Mouse (Mus musculus) heart, adult 18-20 months (tissue): ENCODE measurements around the gene Prss12. TPM values are rescaled to one million over a fixed set of nuclear protein-coding genes. Genes with fewer than 3 reads are reported as not detected.
A peak's percentile ranks its signal among the peaks of the same experiment; 100 is the strongest.
"Not testable (repeated sequence)": the region's sequence is repeated elsewhere in the genome, so short reads cannot be mapped to it uniquely, and the experiment has no call there.

Experiments
- DNase-seq, 2 experiments: peaks; one replicate each; pipeline ENCODE4 v3.0.0; 2021 to 2022; ENCODE audit warnings: mixed read lengths in 1 of 2
- total RNA-seq, 2 experiments: library from RNA; stranded (reverse); gene quantifications; 2 replicates each; pipeline ENCODE4 v1.2.3; 2021

Prss12 gene
- total RNA-seq, 2 experiments from 2014 or later: 0.67 to 1.2 TPM

DNA sequence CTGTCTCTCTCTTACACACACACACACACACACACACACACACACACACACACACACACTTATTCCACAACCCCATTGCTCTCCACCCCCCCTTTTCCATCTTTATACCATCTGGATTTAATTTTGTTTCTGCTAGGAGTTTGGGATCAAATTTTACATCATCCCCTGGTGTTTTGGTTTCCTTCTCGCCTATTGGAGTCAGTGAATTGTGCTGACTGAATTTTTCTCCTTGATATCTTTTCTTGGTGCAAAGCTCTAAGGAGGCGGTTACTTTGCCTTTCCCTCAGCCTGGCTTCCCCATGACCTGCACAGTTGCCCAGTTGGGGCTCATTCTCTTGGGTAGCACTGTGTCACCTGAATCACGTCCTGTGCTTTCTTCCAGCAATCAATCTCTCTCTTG, 30.1 kb downstream of the Prss12 start:
- DNase-seq: no peak

DNA sequence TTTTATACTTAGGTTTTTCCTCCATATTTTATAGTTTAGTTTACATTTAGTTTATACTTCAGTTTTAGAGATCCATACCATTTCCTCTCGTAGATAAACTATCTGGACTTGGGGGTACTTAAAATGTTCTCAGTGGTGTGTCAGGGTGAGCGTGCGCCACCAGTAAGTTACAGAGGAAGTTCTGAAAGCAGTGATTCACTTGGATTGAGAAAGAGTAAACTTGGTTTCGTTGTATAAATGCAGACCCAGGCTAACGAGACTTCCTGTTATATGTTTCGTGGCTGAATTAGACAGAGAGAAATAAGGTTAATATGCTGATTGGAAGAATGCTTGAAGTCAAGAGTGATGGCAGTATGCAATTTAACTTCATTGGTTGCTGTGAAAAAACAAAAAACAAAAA, 34.6 kb downstream of the Prss12 start:
- no peak for DNase-seq

DNA sequence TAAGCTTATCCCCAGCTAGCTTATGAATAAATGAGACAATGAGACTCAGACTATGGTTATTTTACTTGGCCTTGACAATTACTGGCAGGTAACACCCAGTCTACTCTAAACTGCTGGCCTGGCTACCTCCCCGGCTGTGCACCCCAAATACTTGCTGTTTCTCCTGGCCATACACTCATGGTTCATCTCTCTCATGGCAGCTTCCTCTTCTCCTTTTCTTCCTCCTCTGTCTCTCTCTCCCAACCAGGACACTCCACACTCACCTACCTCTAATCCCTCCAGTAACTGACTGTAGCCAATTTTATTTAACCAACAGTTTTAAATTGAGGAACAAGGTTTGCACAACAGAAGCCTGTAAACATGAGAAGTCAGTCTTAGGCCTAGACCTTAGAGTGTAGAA, 45.1 kb downstream of the Prss12 start:
- no peak for DNase-seq

DNA sequence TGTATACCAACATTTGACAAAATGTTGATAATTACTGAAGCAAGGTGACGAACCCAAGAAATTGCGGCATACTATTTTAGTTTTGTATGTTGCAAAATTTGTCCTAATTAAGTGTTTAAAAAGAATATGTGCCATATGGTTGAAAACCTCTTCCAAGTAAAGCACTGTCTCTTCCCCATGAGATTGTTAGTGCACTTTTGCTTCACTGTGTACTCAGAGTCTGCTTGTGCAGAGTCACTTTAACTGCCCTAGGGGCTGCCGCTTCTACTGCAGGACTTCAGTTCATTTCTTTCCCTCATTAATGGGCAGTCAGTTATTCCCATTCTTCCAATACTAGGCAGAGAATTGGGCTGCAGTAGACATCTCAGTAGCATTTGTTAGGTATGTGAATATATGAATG, 46.5 kb downstream of the Prss12 start:
- DNase-seq: no peak

DNA sequence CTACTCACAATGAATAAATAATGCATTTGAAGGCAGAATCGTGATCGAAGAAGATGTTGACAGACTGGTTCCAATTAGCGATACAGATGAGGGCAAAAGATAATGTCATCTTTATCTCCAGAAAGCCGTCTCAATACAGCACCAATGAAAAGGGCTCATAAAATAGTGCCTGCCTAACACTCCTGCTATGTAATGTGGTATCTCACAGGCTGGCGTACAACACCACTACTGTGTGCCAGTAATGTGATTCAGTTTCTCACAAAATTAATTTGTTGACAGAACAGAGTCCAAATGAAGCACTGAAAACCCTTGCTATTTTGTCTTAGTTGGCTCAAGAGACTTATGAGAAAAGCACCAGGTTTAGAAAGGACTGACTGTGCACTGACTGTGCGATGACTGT, 48.4 kb downstream of the Prss12 start:
- DNase-seq: no peak

GRCm38 (mm10) chr3:123498787-123499186, 52.1 kb downstream of the Prss12 start:
- DNase-seq: no peak

- DNase-seq: not testable (repeated sequence)
Observed at GRCm38 (mm10) chr3:123501798-123502197, 55.1 kb downstream of the Prss12 start.

DNA sequence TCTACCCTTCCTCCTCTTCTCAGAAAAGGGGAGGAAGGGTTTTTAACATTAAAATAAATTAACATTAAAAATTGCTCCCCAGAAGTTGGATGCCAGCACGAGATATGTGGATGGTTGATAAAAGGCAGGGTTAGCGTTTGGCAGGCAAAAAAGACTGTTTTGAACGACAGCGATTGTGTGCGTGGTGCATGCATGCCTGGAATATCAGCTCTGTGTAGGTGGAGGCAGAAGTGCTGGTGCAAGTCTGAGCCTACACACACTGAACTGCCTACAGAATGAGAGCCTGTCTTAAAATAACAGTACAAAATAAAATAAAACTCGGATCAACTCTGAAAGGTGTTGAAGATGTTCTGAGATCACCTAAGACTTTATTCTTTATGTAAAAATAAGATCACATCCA, 57.2 kb downstream of the Prss12 start:
- no peak for DNase-seq

DNA sequence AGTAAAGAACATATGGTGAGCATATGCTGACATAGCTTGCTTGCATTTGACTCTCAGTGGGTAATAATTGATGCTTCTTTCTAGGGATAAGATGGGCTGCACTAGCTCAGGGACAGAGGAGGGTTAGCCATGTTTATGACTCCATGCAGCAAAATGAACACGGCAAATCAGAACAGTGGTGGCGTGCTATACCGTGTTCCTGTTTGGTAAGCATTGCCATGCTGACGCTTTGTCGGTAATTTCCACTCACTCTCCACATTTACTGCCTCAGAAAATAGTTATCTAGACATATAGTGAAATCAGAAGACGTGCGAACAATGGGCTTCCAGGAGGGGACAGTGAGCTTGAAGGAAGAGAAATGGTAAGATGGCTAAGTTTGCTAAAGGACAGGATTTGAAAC, 58.1 kb downstream of the Prss12 start:
- DNase-seq: no peak

DNA sequence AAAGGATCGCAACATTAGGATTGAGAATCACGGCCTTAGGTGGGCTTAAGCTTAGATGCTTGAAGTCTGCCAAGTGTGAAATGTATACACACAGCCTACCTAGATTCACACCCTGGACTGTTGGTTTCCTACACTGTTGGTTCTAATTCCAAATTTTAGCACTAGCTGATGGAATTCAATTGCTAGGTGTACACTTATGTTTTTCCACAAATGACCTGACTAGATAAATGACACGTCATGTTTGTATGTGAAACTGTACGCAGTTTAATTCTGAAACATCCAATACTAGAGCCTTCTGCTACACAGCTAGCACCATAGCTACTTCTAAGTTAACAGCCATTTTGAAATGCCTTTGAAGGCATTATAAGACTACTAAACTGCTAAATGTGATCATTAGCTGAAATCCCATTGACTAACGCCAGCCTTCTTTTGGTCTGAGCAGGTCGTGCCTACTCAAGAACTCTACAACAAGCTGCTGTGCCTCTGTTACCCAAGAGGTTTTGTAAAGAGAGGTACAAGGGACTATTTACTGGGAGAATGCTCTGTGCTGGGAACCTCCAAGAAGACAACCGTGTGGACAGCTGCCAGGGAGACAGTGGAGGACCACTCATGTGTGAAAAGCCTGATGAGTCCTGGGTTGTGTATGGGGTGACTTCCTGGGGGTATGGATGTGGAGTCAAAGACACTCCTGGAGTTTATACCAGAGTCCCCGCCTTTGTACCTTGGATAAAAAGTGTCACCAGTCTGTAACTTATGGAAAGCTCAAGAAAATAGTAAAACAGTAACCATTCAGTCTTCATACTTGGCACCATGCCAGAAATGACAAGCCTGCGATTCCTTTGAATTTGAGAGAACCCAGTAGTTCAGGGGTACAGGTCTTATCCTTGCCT, 59.3 kb downstream of the Prss12 start:
- peak in 1 of 2 experiments; percentile 19 for DNase-seq

DNA sequence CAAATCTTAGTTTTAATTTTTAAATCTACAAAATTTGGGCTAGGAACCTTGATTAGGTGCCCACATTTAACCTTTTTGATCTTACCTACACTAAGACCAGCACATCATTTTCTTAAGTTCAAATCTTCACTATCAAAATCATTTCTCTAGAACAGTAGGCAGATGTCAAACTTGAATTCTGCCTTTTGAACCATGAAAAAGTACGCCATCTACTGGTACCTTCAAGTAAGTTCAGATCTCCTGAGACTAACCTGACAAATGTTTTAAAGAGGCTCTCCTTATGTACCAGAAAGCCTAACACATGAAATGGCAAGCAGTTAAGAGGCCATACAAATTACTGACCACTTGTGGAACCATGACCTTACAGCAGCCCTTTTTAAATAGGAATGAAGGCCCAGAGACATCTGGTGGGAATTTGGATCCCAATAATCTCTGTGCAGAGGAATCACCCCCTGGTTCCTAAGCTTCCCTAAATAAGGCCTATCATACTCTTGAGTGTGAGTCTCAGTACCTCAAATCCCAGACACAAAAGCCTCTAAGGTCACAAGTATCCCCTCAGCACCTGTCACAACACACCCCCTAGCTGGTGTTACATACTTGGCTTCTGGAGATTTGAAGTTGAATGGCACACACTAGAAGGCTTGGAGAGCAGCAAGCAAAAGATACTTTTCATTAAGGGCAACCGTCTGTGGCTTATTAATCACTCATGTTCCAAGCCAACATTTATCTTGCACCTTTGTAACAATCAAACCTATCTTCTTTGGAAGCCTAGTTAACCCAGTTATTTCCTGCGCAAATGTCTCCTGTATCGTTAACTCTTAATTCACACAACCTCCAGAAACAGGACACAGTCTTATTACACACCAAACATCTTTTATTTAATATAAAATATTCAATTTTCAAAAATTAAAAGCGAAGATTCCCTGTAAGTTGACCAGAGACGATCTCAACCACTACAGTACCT, 60.3 kb downstream of the Prss12 start:
- peak; percentile 16 to 30 for DNase-seq

GRCm38 (mm10) chr3:123507663-123508055, 60.9 kb downstream of the Prss12 start:
- no peak for DNase-seq

DNA sequence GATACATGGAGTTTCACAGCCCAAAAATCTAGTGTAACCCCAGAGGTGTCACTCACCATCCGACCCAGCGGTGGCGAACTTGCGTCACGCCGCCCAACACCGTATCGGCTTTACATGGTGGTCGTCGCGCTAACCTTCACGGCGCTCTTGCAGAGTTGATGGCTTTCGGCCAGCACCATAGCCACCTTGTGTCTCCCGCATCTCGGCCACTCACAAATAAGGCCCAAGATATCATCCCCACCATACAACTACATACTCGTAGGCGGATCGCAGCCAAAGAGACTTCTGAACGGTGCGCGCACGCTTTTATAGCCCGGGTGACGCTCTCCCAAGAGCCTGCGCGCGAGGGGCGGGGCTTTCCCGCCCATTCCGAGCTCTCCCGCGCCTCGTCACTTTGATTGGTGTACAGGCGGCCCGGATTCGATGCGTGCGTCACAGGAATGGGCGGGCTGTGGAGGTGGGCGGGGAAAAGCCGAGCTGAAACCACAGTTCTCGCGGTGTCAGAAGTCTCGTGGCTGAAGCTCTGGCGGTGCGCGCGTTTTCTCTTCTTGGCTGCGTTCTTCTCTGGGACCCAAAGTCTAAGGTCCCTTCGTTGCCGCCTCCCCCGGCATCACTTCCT, 61.5 kb downstream of the Prss12 start:
- peak; percentile 99 to 100 for DNase-seq

DNA sequence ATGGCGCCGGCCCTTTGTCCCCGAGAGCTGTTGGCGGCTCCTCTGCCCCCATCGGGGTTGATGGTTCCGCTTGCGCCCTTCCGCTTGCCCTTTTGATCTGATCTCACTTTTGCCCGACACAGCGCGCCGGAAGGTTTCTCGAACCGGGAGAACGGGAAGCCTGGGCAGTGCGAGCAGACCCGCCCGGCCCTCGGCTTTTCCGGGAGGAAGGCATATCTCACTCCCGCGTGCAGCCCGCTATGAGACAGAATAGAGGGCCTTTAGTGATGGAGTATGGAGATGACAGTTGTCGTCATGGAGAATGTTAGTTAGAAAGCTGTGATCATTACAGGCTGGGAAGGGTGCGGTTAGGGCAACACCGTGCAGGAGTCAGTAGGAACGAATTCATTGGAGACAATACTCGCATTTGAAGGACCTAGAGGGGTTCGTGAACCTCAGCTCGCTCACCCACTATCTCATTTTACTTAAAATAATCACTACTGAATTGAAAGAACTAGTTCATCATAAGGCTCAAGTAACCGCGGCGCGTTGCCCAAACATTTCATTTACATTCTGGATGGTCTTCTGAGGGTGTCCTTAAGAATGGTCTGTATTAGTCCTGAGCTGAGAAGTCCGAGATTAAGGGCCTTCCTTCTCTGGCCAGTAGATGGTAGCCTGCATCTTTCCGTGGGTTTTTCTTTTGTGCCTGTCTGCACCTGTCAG, 62.1 kb downstream of the Prss12 start:
- no peak for DNase-seq

DNA sequence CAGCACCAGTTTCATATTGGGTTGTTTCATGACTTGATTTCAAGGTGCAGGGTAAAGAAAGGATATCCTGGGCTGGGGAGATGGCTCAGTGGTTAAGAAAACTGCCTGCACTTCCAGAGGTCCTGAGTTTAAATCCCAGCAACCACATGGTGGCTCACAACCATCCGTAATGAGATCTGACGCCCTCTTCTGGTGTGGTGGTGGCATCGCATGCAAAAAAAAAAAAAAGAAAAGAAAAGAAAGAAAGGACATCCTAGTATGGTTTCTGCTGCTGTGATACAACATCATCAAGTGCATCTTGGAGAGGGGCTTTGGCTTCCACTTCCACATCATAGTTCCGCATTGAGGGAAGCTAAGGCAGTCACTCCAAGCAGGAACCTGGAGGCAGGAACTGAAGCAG, 65.1 kb downstream of the Prss12 start:
- DNase-seq: no peak

- DNase-seq: no peak
Observed at GRCm38 (mm10) chr3:123514886-123515285, 68.2 kb downstream of the Prss12 start.

GRCm38 (mm10) chr3:123515600-123516359, 69.1 kb downstream of the Prss12 start:
- peak; percentile 35 to 76 for DNase-seq

DNA sequence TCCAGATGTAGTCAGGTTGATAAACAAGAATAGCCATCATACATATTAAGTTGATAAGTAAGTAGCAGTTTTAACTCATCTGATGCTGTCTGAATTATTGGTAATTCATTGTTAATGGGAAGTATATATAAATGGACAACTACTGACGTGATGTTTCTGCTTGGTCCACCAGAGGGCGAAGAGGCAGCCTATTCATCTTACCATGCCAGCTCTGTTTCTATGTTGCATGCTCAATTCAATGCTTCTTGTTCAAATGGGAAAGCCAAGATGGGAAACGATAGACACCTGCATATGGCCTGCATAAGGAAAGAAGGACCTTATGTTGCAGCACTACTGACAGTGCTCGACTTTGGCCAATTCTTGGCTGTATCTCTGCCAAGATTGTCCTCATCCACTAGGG, 70.1 kb downstream of the Prss12 start:
- peak in 1 of 2 experiments; percentile 51 for DNase-seq

DNA sequence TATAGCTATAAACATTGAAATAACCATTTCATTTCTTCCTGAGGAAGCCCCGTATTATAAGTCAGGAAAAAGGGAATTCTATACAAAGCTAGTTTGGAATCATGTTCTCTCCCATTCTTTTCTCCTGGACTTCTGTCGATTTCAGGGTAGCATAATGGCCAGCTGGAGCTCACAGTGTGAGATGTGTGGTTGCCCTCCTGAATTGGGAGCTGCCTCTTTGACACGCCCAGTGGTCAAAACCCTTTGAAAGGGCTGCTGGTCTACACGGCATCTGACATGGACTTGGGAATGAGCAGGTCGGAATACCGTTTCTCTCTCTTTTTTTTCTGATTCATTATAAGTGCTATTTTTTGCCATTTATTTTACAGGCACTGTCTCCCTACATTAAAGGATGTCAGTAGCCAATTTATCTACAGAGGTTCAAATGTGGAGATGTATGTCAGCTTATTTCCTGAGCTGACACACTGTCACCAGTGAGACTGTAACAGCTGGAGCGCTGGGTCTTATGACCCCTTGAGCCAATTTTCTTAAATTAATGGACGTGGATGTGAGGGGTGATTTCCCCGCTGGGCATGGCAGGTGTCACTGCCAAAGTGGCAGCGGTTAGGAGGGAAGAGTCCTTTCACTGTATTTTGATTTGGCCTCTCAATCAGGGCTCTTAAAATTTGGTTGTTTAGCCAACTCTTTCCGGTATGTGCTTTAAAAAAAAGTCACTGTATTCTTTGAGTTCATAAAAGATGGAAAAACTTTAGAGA, 79.8 kb downstream of the Prss12 start:
- no peak for DNase-seq

DNA sequence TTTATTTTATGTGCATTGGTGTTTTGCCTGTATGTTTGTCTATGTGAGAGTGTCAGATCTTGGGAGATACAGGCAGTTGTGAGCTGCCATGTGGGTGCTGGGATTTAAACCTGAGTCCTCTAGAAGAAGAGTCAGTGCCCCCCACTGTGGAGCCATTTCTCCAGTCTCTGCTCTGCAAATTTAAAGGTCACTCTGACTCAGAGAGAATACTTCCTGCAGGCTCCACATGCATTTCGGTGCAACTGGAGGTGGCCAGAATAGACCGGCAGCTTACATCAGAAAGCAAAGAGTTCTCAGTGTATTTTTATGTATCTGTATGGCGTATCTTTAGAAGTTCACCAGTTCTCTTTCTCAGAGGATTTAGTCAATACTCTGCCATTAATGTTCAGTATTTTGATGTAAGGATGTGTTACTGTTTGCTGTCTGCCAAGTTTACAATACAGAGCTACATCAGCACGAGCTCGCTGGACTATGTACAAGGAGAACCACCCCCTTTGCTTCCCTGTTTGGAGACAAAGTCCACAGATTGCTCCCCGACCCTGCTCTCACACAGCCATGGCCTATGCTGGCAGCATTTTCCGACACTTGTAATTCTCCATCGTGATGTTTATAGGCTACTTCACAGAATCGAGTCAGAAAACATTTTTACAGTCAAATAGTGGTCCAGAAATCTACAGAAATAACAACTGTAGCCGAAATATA, 81.2 kb downstream of the Prss12 start:
- no peak for DNase-seq
